8 mouse cellular contexts compared by ENCODE assay signal in genomic region chr8:108822841-108823266, GRCm38 (mm10).
DNase-seq lines count a peak whose midpoint lies in the region; ATAC-seq lines count a peak whose summit lies in the region.

No protein-coding gene starts in this region.

- H3K4me3 ChIP-seq in heart, embryonic 13.5 days, result no peak overlapping the region
- no peak overlapping the region for H3K4me3 ChIP-seq in embryonic facial prominence, embryonic 13.5 days

- peak overlapping the region; percentile 4; the same call in 1 of the 2 replicates for H3K4me2 ChIP-seq in heart, embryonic 13.5 days
- peak overlapping the region; percentile 44 for H3K4me2 ChIP-seq in embryonic facial prominence, embryonic 13.5 days

- H3K4me1 ChIP-seq in heart, embryonic 13.5 days, result peaks cover 34% of the 10 kb centered on the region
- H3K4me1 ChIP-seq in embryonic facial prominence, embryonic 13.5 days, result peaks cover 67% of the 10 kb centered on the region

- no peaks in the 10 kb centered on the region for H3K36me3 ChIP-seq in heart, embryonic 13.5 days
- H3K36me3 ChIP-seq in embryonic facial prominence, embryonic 13.5 days, result no peaks in the 10 kb centered on the region

- no peaks in the 10 kb centered on the region for H3K9me3 ChIP-seq in heart, embryonic 13.5 days
- H3K9me3 ChIP-seq in embryonic facial prominence, embryonic 13.5 days, result no peaks in the 10 kb centered on the region

- 50% methylated on average over 15 of the region's 15 CpGs for WGBS in heart, embryonic 13.5 days
- WGBS in embryonic facial prominence, embryonic 13.5 days, result 18% methylated on average over 15 of the region's 15 CpGs

- H3K27me3 ChIP-seq in heart, embryonic 13.5 days (replicated peaks), result no peaks in the 10 kb centered on the region
- H3K27me3 ChIP-seq in embryonic facial prominence, embryonic 13.5 days, result no peaks in the 10 kb centered on the region

- ATAC-seq in heart, embryonic 13.5 days (ENCODE audit: extremely low read depth, insufficient number of reproducible peaks, low FRiP score, low TSS enrichment), result no peak
- peak; percentile 71; the same call in 1 of the 2 replicates for ATAC-seq in embryonic facial prominence, embryonic 13.5 days (ENCODE audit: insufficient number of reproducible peaks, insufficient read depth, low FRiP score, low TSS enrichment, low read depth)

- no peak for DNase-seq in heart, adult 11 months
- DNase-seq in 416B (ENCODE audit: low read depth), result peak; percentile 76
- peak; percentile 72 for DNase-seq in lung, postnatal 36 days
- no peak for DNase-seq in frontal cortex, postnatal 10 days (ENCODE audit: low spot score in 2 of 2)
- no peak for DNase-seq in natural killer cell, adult 2 months (ENCODE audit: low spot score in 2 of 2)
- DNase-seq in right cerebral cortex, postnatal 25 days, result no peak

- no peak overlapping the region for H3K27ac ChIP-seq in heart, embryonic 13.5 days (replicated peaks)
- no peak overlapping the region for H3K27ac ChIP-seq in embryonic facial prominence, embryonic 13.5 days

- H3K9ac ChIP-seq in heart, embryonic 13.5 days, result no peak overlapping the region
- no peak overlapping the region for H3K9ac ChIP-seq in embryonic facial prominence, embryonic 13.5 days

Comparison
In these comparisons a context has a peak if more than half of its experiments do, and no peak if none do; other contexts are left out.
1. DNase-seq: peak in 416B (single experiment) and lung, postnatal 36 days (single experiment); none in heart, adult 11 months (single experiment), frontal cortex, postnatal 10 days (0 of 2), natural killer cell, adult 2 months (0 of 2) and right cerebral cortex, postnatal 25 days (single experiment).